Mouse (Mus musculus): ENCODE measurements around the gene Mtch1.

DNA sequence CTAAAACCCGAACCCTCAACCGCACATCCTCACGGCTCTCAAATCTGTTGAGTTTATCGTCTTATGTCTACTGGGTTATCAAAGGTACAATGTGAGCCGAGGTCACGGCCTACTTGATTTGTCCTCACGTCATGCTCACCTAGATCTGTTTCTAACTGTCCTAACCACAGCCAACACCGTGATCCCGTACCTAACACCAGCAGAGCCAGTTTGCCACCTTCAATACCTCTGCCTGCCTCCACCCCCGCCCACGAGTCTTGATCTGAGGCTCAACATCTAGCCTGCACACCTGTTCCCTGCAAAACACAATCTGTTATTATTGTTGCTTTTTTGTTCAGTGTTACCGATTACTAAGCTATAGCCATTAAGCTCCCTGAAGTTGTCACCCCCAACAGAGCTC is 2.5 kb downstream of the Mtch1 start:
- TF ChIP-seq GATA1 (IDR thresholded peaks at IDR 0.05; ENCODE audit: borderline replicate concordance, low read length) (no peak), FLI1 (IDR thresholded peaks at IDR 0.05; ENCODE audit: low read length) (no peak)

Data from megakaryocyte, embryonic 14.5 days (primary cell).